Mouse (Mus musculus): Measurements from ENCODE around the gene Edar.

DNA sequence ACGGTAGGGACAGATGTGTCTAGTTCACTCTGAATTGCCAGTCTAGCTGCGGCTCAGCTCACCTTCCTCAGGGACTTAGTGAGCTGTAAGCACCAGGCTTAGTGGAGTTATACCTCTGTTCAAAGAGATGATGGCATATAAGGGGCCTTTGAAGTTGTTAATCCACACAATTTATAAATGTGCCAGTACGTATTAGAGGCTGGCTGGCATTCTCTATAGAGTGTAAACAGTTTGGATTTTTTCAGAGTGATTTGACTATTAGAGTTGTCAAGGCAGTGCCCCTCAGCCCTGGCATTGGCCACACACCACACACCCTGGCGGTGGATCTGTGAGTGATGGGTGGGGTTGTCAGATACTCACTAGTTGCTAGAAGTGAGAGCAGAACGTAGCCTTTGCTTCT, 58.9 kb downstream of the Edar start:
- TF ChIP-seq CTCF (conservative IDR thresholded peaks at IDR 0.05; ENCODE audit: insufficient read depth, insufficient read length, low read depth, low read length) (no peak), POLR2A (IDR thresholded peaks at IDR 0.05; ENCODE audit: low read depth, low read length) (no peak)

All from kidney, adult 2 months (tissue).